In genomic region chr14:26357242-26357641, GRCm38 (mm10) we compare ENCODE assay signal across 8 mouse cellular contexts.
DNase-seq lines count a peak whose midpoint lies in the region; ATAC-seq lines count a peak whose summit lies in the region.

No protein-coding gene starts in this region.

- H3K36me3 ChIP-seq in heart, embryonic 12.5 days: no peaks in the 10 kb centered on the region
- no peaks in the 10 kb centered on the region for H3K36me3 ChIP-seq in limb, embryonic 12.5 days

- H3K4me3 ChIP-seq in heart, embryonic 12.5 days: no peak overlapping the region
- H3K4me3 ChIP-seq in limb, embryonic 12.5 days (replicated peaks): no peak overlapping the region

- H3K27ac ChIP-seq in heart, embryonic 12.5 days (ENCODE audit: poor library complexity, severe bottlenecking): 0 out of 2 replicates have a peak overlapping the region, but pooled peaks have one; percentile 12
- H3K27ac ChIP-seq in limb, embryonic 12.5 days: 0 out of 2 replicates have a peak overlapping the region, but pooled peaks have one; percentile 45

- intact Hi-C loops in left cerebral cortex, postnatal 25 days (cut with DNase I): no loop called here

- 31% methylated on average over 6 of the region's 6 CpGs for WGBS in heart, embryonic 12.5 days
- 43% methylated on average over 6 of the region's 6 CpGs for WGBS in limb, embryonic 12.5 days

- DNase-seq in 3T3-L1 (ENCODE audit: low read depth, low spot score): peak; percentile 40
- peak; percentile 58 for DNase-seq in R1 (ENCODE audit: low read depth, low spot score)
- no peak for DNase-seq in spleen, adult 12 weeks (ENCODE audit: low spot score)
- no peak for DNase-seq in left cerebral cortex, postnatal 25 days (ENCODE audit: low spot score in 2 of 2)
- DNase-seq in right cerebral cortex, postnatal 36 days (ENCODE audit: low spot score in 2 of 2): no peak

- no peak overlapping the region for H3K9ac ChIP-seq in heart, embryonic 12.5 days
- H3K9ac ChIP-seq in limb, embryonic 12.5 days (replicated peaks): 0 out of 2 replicates have a peak overlapping the region, but pooled peaks have one; percentile 40

- H3K27me3 ChIP-seq in heart, embryonic 12.5 days (replicated peaks): no peaks in the 10 kb centered on the region
- no peaks in the 10 kb centered on the region for H3K27me3 ChIP-seq in limb, embryonic 12.5 days

- no peaks in the 10 kb centered on the region for H3K9me3 ChIP-seq in heart, embryonic 12.5 days (replicated peaks)
- H3K9me3 ChIP-seq in limb, embryonic 12.5 days: no peaks in the 10 kb centered on the region

- ATAC-seq in heart, embryonic 12.5 days (ENCODE audit: insufficient number of reproducible peaks, low FRiP score): peak; percentile 87
- peak; percentile 31; the same call in 1 of the 2 replicates for ATAC-seq in limb, embryonic 12.5 days (ENCODE audit: insufficient number of reproducible peaks, insufficient read depth, low FRiP score, low TSS enrichment, low read depth)
- ATAC-seq in inflammation-experienced regulatory T-cells, adult 6 months: no peak

- H3K4me1 ChIP-seq in heart, embryonic 12.5 days (replicated peaks): peaks cover 17% of the 10 kb centered on the region
- peaks cover 10% of the 10 kb centered on the region; the same call in 1 of the 2 replicates for H3K4me1 ChIP-seq in limb, embryonic 12.5 days (replicated peaks)

- no peak overlapping the region for H3K4me2 ChIP-seq in heart, embryonic 12.5 days
- H3K4me2 ChIP-seq in limb, embryonic 12.5 days: no peak overlapping the region

Comparison
In these comparisons a context has a peak if more than half of its experiments do, and no peak if none do; other contexts are left out.
1. DNase-seq: peak in 3T3-L1 (single experiment) and R1 (single experiment); none in spleen, adult 12 weeks (single experiment), left cerebral cortex, postnatal 25 days (0 of 2) and right cerebral cortex, postnatal 36 days (0 of 2).